Mouse (Mus musculus): ENCODE measurements at regions not wholly inside any gene's neighbourhood (a gene's known extent, or its start where the extent isn't known, plus 50 kb on each side); places are given as distances from the start of the nearest gene placed in this dataset.

DNA sequence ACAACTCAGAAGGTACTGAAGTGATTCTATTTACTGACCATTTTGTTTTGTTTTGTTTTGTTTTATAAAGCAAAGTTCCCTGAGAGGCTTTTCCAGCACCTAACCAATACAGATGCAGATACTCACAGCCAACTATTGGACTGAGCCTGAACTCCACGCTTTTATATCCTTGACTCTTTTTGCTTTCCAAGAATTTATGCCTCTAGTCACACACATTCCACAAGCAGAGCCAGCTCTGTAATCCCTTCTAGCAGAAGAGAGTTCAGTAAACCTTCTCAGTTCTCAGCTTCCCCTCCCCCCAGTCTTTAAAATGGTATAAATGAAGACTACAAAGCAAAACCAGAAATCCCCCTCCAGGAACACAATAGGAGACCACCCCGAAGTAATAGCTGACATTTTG lies 269.0 kb upstream of the 1700003H04Rik start:
- no peak for DNase-seq (ENCODE audit: low spot score in 2 of 2)

GRCm38 (mm10) chr3:124820586-124820985 lies 239.7 kb upstream of the 1700003H04Rik start:
- no peak for DNase-seq (ENCODE audit: low spot score in 2 of 2)

GRCm38 (mm10) chr3:124806891-124807290 lies 226.0 kb upstream of the 1700003H04Rik start:
- no peak for DNase-seq (ENCODE audit: low spot score in 2 of 2)

GRCm38 (mm10) chr3:124789220-124790017 lies 208.5 kb upstream of the 1700003H04Rik start:
- DNase-seq (ENCODE audit: low spot score in 2 of 2) = no peak

- DNase-seq (ENCODE audit: low spot score in 2 of 2) = no peak
Measured at GRCm38 (mm10) chr3:124788181-124788580, 207.3 kb upstream of the 1700003H04Rik start.

DNA sequence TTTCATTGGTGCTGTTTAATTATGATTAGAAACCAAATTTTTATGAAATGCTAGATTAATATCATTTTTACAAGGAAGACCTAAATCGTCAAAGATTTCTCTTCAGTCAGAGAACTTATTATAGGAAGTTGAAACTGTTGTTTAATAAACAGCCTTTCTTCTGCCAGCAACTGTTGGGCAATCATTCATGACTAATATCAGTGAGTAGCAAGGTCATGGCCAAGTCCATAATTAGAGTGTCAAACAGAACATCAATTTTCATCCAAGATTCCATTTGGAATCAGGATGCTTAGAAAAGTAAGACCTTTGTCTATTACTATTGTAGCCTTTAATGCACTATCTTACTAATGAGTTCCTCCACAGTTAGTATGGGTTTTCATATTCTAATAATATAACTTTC lies 189.4 kb upstream of the 1700003H04Rik start:
- DNase-seq (ENCODE audit: low spot score in 2 of 2) = no peak

- no peak for DNase-seq (ENCODE audit: low spot score in 2 of 2)
Measured at GRCm38 (mm10) chr3:124769252-124769651, 188.4 kb upstream of the 1700003H04Rik start.

- peak in 1 of 2 experiments; percentile 16 for DNase-seq (ENCODE audit: low spot score in 2 of 2)
Measured at GRCm38 (mm10) chr3:124755693-124756435, 175.0 kb upstream of the 1700003H04Rik start.

GRCm38 (mm10) chr3:124752571-124753118 lies 171.7 kb upstream of the 1700003H04Rik start:
- DNase-seq (ENCODE audit: low spot score in 2 of 2) = no peak

DNA sequence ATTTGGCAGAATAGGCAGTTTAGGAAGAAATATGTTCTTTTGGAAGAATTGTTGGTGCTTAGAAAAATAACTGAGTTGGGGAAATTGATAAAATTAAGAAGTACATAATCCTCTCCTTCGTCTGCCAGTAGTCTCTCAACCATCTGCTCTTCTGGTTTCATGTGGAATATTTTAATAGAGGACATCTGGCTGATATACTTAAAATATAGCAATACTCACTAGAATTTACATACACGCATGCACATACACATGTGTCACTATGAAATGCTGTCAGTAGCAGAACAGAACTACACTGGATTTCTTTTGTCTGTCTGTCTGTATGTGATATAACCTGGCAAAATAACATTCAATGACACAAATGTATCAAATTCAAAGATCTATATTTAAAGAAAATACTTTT lies 168.4 kb upstream of the 1700003H04Rik start:
- peak in 1 of 2 experiments; percentile 27 for DNase-seq (ENCODE audit: low spot score in 2 of 2)

GRCm38 (mm10) chr3:124728281-124728680 lies 147.4 kb upstream of the 1700003H04Rik start:
- peak in 1 of 2 experiments; percentile 42 for DNase-seq (ENCODE audit: low spot score in 2 of 2)

DNA sequence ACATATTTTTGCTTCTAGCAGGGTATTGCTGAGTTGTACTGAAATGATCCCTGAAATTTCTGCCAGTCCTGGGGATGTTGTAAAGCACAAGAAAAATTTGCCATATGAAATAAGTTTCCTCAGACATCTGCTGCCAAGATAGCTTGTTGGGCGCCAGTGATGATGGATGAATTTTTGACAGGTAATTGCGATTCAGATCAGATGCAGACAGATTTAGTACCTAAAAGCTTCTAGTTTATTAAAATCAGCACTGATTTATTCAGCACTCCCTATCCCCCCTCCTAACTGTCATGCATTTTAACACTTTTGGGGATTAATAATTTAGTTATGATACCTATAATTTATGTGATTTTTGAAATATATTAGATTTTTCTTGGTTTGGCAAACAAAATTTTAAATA lies 131.3 kb upstream of the 1700003H04Rik start:
- no peak for DNase-seq (ENCODE audit: low spot score in 2 of 2)

- DNase-seq (ENCODE audit: low spot score in 2 of 2) = no peak
Measured at GRCm38 (mm10) chr3:124673551-124673950, 92.7 kb upstream of the 1700003H04Rik start.

DNA sequence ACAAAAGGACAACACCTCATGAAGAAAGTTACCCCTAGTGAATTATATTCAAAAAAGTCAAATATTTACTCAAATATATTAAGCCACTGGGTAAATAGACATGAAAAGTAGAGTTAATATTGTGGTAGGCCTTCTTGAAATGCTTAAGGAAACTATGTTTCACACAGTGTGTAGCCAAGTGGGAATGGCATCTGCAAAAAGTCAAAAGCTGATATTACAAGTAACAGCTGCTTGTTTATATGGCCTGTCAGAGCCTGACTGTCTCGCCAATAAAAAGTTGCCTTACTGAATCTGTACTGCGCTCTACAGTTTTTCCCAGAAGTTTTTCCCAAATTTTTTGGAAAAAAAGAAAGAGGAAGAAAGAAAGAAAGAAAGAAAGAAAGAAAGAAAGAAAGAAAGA lies 77.3 kb upstream of the 1700003H04Rik start:
- no peak for DNase-seq (ENCODE audit: low spot score in 2 of 2)

- no peak for DNase-seq (ENCODE audit: low spot score in 2 of 2)
Measured at GRCm38 (mm10) chr3:124633372-124633771, 52.5 kb upstream of the 1700003H04Rik start.

All from layer of hippocampus, adult 18-20 months (tissue).